Mouse (Mus musculus) kidney, postnatal 10 days (tissue): ENCODE data around the gene Hs3st3a1.

ENCODE experiments used
- DNase-seq: peaks from one replicate; pipeline ENCODE4 v3.0.0; 2021; ENCODE audit warnings: mixed read lengths

Hs3st3a1 gene

DNA sequence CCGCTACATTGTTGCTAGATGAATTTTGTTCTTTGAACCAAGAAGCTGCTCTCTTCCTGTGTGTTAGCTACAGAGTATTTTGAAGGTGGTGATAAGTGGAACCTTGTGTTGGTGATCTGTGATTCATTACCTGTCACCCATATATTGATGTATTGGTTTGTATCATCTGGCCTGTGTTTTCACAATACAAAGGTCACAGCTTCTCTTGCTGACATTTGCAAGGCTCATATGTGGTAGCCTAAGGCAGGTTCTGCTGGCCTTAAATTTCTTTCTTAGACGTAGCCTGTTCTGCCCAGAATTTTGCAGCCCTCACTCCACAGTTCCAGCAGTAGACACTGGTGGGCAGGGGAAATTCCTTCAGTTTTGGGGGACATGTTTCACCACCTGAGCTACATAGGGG, 125.3 kb downstream of the Hs3st3a1 start:
- DNase-seq: no peak

DNA sequence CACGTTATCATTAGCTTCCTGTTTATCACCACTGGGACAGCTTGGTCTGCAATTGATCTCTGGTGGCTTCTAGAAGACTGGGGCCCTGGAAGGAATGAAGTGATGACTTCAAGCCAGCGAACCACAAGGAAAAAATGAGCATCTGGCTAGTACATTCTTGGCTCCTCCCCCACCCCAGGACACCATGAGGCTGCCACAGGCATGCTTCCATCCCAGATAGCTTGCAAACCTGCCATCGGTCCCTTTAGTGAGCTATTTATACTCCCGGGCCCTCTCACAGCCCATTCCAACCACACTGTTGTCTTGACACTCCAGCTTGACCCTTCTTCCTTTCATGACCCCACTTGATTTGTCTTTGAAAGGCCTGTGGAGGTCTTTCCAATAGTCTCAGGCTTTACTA, 127.6 kb downstream of the Hs3st3a1 start:
- no peak for DNase-seq
